Mouse (Mus musculus): ENCODE results near the gene Mgat3. TPM values are rescaled to one million over a fixed set of nuclear protein-coding genes. Genes with fewer than 3 reads are reported as not detected.
A peak's percentile ranks its signal among the peaks of the same experiment; 100 is the strongest.

The Mgat3 gene
- total RNA-seq, 2 experiments from 2014 or later, result not detected

DNA sequence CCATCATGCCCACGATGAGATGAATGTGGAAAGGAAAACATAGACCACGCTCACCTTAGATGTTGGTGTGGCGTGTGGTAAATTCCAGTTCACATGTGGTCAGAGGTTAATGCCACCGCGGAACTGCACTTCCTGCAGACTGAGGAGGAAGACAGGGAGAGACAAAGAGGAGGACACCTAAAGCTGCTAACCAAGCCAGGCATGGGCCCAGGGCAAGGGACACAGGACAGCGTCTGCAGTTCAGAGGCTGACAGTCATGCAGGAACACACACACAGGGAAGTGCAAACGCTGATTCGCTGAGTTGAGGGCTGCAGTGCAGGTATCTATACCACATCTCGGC, 42.9 kb downstream of the Mgat3 start:
- no peak for ATAC-seq (replicated peaks; ENCODE audit: low FRiP score, low TSS enrichment, poor library complexity, severe bottlenecking)

DNA sequence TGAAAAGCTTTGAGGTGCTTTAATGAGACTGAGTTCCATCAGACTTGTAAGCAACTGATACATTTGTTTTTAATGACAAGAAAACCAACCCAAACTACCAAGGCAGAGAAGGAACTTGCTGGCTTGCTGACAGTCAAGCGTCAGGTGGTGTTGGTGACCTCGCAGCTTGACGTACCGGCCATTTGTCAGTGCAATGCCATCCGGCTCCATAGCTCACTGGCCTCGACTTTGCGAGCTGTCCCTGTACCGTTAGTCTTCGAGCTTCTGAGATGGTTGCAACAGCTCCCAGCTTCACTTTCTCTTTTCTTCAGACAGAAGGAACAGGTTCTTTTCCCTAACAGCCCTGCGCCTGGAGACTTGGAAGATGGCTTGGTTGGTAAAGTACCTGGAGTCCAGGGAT, 44.0 kb downstream of the Mgat3 start:
- ATAC-seq (replicated peaks; ENCODE audit: low FRiP score, low TSS enrichment, poor library complexity, severe bottlenecking), result no peak

DNA sequence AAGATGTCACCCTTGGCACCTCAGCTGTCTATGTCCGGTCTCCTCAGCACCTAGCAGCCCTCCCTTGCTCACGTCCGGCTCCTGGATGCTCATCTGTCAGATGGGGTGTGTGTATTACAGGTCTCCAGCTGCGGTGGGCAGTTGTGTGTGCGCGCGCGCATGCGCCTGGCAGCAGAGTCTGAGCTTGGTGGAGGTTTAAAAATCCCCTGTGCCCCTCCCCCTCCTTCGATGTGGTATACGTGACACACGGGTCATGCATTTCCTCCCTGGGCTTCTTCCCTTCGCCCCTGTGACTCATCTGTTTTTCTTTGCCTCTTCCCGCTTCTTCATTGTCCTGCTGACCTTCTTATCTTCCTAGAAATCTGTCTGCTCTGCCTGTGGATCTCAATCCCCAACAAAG, 45.7 kb downstream of the Mgat3 start:
- ATAC-seq (replicated peaks; ENCODE audit: low FRiP score, low TSS enrichment, poor library complexity, severe bottlenecking), result no peak

DNA sequence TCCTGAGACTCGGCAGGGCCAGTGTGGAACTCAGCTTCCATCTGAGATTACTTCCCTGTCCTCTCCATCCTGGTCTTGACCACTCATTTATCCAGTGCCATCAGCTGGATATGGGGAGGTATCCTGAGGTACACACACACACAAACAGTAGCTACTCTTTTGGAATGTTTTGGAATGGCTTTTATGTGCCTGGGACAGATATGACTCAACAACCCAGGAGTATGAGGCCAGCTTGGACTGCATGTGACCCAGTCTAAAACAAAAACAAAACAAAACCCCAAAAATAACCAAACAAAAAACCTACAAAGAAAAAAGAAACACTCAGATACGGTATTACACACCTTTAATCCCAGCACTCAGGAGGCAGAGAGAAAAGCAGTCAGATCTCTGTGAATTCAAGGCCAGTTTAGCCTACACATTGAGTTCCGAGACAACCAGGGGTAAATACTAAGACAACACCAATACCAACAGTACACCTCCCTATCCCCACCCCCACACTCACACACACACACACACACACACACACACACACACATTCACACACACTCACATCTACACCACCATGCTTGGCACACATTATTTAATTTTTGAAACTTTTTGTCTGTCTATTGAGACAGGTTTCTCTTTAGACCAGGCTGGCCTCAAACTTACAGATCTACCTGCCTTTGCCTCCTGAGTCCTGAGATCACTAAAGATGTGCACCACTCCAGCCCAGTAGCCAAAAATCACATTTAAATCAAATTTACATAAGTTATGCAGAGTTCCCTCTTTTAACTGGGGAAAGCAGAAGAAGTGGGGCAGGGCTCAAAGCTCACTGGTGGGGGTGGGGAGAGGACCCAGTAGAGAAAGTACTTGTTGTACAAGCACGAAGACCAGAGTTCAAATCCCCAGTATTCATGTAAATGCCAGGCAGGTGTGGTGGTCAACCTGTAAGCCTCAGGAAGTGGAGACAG, 46.5 kb downstream of the Mgat3 start:
- ATAC-seq (replicated peaks; ENCODE audit: low FRiP score, low TSS enrichment, poor library complexity, severe bottlenecking), result no peak

DNA sequence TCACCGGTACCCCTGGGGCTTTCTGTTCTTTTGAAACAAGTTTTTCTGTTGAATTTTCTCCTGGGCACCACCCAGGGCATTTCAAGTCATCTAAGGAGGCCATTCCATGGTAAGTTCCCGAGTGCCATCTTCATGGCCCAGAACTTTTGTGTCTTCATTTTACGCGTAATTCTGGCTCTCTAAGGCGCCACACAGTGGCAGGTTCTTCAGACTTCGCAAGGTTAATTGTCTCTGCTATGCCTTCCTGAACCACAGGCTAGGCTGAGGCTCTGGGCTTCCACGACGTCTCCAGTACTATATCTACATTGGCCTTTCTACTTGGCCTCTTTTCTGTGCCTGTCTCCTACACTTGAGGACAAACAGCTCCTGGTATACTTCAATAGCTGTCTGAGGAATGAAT, 47.5 kb downstream of the Mgat3 start:
- ATAC-seq (replicated peaks; ENCODE audit: low FRiP score, low TSS enrichment, poor library complexity, severe bottlenecking), result no peak

DNA sequence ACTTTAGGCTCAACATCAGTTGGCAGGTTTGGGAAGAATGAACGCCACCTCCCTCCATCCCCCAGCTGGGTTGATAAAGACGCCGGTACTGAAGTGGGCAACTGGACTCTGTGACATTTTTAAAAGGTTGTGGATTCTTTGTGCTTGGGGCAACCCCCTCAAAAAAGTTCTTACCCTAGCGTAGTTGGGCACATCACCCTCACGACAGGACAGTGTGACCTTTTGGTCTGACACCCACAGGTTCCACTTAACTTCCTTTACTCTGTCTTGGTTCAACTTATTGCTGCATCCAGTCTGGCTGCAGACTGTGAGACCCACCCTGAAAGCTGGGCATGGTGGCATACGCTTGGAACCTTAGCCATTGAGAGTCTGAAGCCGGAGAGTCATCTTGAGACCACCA, 50.2 kb downstream of the Mgat3 start:
- ATAC-seq (replicated peaks; ENCODE audit: low FRiP score, low TSS enrichment, poor library complexity, severe bottlenecking), result no peak

DNA sequence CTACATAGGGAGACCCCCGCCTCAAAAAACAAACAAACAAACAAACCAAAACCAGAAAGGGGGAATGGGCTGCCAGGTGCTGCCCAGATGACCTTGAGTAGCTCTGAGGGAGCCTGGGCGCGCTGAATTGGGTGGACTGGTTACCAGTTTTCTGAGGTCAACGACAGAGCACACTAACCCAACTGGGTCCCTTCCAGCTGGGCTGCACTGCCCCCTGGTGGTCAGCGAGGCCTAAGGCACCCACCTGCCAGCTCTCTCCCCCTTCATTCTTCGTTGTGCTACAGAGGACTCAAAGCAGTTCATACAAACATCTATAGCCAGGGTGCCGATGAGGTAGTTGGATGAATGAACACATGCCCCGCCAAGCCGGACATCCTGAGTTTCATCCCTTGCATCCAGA, 51.7 kb downstream of the Mgat3 start:
- ATAC-seq (replicated peaks; ENCODE audit: low FRiP score, low TSS enrichment, poor library complexity, severe bottlenecking), result peak; percentile 81

DNA sequence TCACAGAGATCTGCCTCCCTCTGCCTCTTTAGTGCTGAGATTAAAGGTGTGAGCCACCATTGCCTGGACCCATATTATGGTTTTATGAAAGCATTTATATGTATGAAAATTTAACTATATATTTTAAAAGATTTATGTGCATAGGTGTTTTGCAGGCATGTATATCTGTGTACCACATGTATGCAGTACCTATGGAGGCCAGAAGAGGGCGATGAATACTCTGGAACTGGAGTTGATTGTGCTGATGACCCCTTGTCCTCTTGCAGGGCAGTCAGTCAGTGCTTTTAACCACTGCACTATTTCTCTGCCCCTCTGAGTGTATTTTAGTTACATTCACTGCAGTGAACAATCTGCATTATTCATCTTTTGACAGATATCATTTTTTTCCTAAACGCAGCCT, 52.3 kb downstream of the Mgat3 start:
- ATAC-seq (replicated peaks; ENCODE audit: low FRiP score, low TSS enrichment, poor library complexity, severe bottlenecking), result 0 out of 2 replicates have a peak, but pooled peaks have one; percentile 59

DNA sequence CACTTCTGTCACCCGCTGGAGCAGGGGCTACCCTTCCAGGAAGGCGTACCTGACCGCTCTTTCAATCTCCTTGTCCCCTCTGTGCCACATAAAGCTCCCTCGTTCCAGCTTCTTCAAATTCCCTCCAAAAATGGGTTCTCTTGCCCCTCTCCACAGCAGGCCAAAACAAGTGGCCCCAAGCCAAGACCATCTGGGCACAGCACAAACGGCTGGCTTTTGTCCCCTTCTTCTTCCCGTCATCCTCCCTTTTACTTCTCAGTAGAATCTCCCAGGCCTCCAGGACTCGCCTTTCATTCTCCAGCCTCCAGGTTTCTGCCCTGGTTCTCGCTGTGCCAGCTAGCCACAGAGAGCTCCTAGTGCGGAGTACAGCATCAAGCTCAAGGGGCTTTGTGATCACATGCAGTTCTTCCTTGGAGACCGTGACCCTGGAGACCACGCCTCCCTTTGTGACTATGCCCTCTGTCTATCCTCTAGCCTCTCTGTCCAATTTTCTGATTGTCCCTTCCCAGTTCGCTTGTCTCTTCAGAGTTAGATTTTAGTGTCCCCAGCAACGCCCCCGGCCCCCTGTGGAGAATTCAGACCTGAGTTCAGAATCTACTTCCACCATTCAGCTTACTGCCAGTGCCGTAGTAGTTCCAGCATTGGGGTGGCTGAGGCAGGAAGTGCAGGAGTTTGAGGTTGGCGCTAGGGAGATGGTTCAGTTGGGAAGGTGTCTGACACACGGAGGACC, 54.7 kb downstream of the Mgat3 start:
- no peak for ATAC-seq (replicated peaks; ENCODE audit: low FRiP score, low TSS enrichment, poor library complexity, severe bottlenecking)

DNA sequence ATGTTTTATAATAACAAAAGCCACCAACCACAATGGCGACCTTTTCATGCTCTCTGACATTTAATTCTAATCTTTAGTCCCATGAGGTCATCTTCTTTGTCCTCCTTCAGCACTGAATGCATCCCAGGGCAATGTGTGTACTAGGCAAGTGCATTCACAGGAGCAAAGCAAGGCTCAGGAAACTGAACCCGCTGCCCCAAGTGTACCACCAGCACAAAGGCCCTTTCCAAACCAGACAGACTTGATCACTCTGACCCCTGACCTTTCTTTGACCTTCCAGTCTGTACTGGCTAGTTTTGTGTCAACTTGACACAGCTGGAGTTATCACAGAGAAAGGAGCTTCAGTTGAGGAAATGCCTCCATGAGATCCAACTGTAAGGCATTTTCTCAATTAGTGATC, 58.8 kb downstream of the Mgat3 start:
- no peak for ATAC-seq (replicated peaks; ENCODE audit: low FRiP score, low TSS enrichment, poor library complexity, severe bottlenecking)

DNA sequence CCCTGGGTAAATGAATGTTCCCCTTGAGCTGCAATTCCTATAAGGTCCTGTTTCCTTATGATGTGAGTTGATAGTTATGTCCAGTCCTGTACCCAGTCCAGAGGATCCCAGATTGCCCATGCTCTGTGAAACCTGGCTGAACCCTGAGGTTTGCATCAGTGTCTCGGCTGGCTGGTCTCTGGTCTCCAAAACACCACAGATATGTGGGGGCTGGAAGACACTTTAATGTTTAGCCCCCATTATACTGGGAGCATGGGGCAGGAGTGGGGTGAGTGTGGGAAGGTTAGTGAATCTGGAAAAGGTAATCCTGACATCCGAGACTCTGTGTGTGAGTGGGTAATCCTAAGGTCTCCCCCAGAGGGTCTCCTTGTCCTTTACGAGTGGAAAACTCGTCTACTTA, 59.5 kb downstream of the Mgat3 start:
- ATAC-seq (replicated peaks; ENCODE audit: low FRiP score, low TSS enrichment, poor library complexity, severe bottlenecking), result no peak

DNA sequence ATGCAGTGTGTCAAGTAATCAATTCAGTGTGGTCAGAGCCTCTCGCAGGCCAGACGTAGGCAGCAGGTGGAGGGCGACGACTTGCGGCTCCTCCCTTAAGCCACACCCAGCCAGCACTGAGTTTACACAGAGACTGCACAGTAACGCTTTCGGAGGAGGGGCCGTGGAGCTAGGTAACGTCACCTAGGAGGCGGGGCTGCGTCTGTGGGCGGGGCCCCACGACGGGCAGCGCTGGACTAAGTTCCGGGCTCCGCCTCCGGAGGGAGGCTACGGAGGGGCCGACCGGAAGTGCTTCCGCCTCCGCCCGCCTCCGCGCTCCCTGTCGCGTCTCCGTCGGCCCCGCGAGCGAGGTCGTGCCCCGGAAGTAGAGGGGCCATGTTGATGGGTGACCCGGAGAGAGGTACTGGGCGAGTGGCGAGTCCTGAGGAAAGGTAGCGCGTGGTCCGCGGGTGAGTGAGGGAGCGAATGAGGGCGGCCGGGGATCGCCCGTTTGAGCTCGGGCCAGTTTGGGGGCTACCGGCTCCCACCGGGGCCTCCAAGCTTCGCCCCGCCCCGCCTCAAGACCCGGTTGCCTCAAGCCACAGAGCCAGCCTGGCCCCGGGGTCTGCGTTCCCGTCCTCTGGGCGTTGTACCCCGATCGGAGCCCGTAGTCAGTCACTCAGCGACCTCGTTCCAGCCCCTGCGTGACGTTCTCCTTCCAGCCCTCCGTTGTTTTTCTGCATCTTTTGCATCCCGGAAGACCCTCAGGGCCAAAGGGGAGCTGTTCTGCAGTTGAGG, 60.4 kb downstream of the Mgat3 start, which contains the start of gene Mief1:
TSS of gene Mief1 (plus strand) at position 286 of the 777 bp plus-strand sequence.
- peak; percentile 97 for ATAC-seq (replicated peaks; ENCODE audit: low FRiP score, low TSS enrichment, poor library complexity, severe bottlenecking)

DNA sequence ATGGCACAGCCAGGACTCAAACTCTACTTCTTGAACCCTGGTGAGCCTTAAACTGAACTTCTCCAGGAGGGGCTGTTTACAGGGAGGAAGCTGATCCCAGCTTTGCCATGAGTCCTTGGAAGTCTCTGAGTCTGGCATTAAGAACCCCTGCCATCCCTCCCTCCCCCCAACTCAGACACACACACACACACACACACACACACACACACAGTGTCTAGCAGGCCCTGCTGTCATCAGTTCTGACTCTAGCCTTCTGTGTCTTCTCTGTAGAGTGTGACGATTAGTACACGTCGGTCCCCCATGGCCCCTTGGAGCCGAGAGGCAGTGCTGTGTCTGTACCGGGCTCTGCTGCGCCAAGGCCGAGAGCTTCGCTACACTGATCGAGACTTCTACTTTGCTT, 62.0 kb downstream of the Mgat3 start, which contains the start of gene AC140267.1:
TSS of gene AC140267.1 (plus strand) at position 301 of the 400 bp plus-strand sequence.
- ATAC-seq (replicated peaks; ENCODE audit: low FRiP score, low TSS enrichment, poor library complexity, severe bottlenecking), result no peak

DNA sequence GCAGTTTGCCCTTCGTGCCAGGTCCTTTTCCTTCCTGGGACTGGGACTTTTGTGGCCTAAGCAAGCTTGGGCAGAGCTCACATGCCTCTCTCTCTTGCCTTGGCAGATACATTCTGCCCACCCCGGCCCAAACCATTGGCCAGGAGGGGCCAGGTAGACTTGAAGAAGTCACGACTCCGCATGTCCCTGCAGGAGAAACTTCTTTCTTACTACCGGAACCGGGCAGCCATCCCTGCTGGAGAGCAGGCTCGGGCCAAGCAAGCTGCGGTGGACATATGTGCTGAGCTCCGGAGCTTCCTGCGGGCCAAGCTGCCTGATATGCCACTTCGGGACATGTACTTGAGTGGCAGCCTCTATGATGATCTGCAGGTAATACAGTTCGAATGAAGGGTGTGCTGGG, 74.6 kb downstream of the Mgat3 start:
- no peak for ATAC-seq (replicated peaks; ENCODE audit: low FRiP score, low TSS enrichment, poor library complexity, severe bottlenecking)

DNA sequence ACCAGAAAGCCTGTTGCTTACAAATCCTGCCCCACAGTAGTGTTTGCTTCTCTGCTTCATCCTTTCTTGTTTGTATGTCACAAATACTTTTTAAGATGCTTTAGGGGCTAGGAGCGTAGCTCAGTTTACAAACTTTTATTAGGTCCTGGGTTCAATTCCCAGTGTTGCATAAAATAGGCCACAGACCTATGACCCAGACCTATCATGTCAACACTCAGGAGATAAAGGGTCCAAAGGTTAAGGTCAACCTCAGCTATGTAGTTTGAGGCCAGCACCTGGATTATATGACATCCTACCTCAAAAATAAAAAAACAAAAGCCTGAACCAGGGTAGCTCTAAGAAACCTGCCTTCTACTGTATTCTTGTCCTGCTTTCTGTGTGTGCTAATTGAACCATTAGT, 75.1 kb downstream of the Mgat3 start:
- no peak for ATAC-seq (replicated peaks; ENCODE audit: low FRiP score, low TSS enrichment, poor library complexity, severe bottlenecking)

DNA sequence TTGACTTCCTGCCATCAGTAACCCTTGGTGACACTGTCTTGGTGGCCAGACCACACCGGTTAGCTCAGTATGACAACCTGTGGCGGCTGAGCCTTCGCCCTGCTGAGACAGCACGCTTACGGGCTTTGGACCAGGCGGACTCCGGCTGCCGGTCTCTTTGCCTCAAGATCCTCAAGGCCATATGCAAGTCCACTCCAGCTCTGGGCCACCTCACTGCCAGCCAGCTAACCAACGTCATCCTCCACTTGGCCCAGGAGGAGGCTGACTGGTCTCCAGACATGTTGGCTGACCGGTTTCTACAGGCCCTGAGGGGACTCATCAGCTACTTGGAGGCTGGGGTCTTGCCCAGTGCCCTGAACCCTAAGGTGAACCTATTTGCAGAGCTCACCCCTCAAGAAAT, 76.2 kb downstream of the Mgat3 start:
- no peak for ATAC-seq (replicated peaks; ENCODE audit: low FRiP score, low TSS enrichment, poor library complexity, severe bottlenecking)

DNA sequence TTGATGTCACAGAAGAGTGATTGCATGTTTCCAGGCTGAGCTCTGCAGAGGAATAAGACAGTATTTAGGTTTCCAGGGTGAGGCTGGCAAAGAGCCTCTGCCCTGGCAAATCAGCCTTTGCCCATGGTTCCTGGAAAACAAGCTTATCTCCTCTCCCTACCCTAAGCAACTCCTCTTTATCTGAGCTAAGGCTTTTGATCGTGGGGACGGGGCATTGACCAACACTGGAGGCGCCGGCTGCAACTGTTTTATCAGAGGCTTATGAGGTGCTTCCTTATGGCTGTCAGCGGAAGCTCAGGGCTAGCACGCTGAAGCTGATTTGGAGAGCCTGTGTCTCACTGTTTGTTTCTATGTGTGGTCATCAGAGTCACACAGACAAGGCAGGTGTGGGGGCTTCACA, 77.1 kb downstream of the Mgat3 start:
- ATAC-seq (replicated peaks; ENCODE audit: low FRiP score, low TSS enrichment, poor library complexity, severe bottlenecking), result peak; percentile 37

DNA sequence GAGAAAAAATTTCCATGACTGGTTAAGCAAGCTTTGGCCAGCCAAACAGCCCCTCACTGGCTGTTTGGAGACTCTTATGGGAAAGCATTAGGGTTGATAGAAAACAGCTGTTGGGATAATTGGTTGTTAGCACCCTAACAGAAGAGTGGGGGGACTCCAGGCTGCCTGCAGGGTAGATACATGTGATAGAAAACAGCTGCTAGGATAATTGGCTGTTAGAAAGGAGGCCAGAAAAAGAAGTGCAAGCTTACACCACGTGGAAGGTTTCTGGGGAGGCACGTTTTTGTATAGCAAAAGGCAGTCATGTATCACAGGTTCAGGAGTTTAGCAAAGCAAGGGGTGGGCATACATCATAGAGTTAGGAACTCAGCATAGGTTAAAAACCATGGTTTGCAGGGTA, 80.0 kb downstream of the Mgat3 start:
- no peak for ATAC-seq (replicated peaks; ENCODE audit: low FRiP score, low TSS enrichment, poor library complexity, severe bottlenecking)

DNA sequence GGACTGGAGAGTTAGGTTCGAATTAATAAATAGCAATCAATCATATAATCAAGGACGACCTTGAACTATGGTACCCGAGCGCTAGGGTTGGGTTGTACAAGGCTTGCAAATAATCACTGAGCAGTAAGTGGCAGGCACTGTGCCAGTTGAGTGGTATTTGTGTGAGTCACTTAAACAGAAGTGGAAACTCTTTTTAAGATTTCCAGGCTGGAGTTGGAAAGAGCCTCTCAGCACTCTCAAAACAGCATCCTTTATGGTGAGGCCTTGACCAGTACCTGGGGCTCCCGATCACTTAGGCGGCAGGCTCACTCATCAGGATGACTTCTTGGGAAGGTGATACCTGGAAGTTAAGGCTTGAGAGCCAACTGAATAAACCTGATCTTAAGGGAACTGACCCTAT, 80.7 kb downstream of the Mgat3 start:
- ATAC-seq (replicated peaks; ENCODE audit: low FRiP score, low TSS enrichment, poor library complexity, severe bottlenecking), result no peak

Measured in megakaryocyte-erythroid progenitor cell, adult 5-6 weeks (primary cell).